Mouse (Mus musculus) heart, embryonic 10.5 days (tissue): Measurements from ENCODE around the gene Sh2d7. TPM values are rescaled to one million over a fixed set of nuclear protein-coding genes. Genes with fewer than 3 reads are reported as not detected.

ENCODE experiments used
- DNase-seq: peaks from one replicate; pipeline ENCODE4 v3.0.0-alpha.2; 2017; ENCODE audit warnings: low spot score
- H3K27ac ChIP-seq: fragments of 300-500 bp; sonication (generic); 2 replicates; pipeline ENCODE4 v1.5.1; 2016; ENCODE audit warnings: mild to moderate bottlenecking
- H3K27me3 ChIP-seq: fragments of 300-500 bp; sonication (generic); 2 replicates; pipeline ENCODE4 v1.6.1; 2016; ENCODE audit warnings: mild to moderate bottlenecking; ENCODE audit not compliant: poor library complexity, insufficient read depth, severe bottlenecking
- H3K36me3 ChIP-seq: fragments of 300-500 bp; sonication (generic); 2 replicates; pipeline ENCODE4 v1.6.1; 2016; ENCODE audit warnings: mild to moderate bottlenecking, moderate library complexity
- H3K4me1 ChIP-seq: fragments of 300-500 bp; sonication (generic); 2 replicates; pipeline ENCODE4 v1.6.1; 2016; ENCODE audit warnings: mild to moderate bottlenecking
- H3K4me3 ChIP-seq: fragments of 300-500 bp; sonication (generic); 2 replicates; pipeline ENCODE4 v1.5.1; 2016; ENCODE audit warnings: mild to moderate bottlenecking, moderate library complexity
- H3K9me3 ChIP-seq: fragments of 300-500 bp; sonication (generic); 2 replicates; pipeline ENCODE4 v1.6.1; 2016; ENCODE audit warnings: mild to moderate bottlenecking, moderate library complexity
- WGBS: fragments of 180-500 bp; shearing (Covaris S2); methylation state at CpG from one replicate; pipeline ENCODE4 v1.1.7; 2016; 5-methylcytosine and 5-hydroxymethylcytosine counted together
- polyA plus RNA-seq: library from polyadenylated mRNA; unstranded; fragments of >200 nt; fragmentation: Nextera tagmentation; extraction: Ambion mirVana; gene quantifications from 2 replicates; pipeline ENCODE4 v1.2.1, GENCODE M21; 2016

Sh2d7 gene
- polyA plus RNA-seq, 1 experiment from 2014 or later, result not detected

- Histone ChIP-seq H3K9me3 (no peaks in the 10 kb centered on the region), H3K27me3 (no peaks in the 10 kb centered on the region), H3K36me3 (no peaks in the 10 kb centered on the region), H3K27ac (no peak overlapping the region), H3K4me3 (no peak overlapping the region), H3K4me1 (peaks cover 5% of the 10 kb centered on the region; the same call in 1 of the 2 replicates)
- 81% methylated on average over 2 of the region's 2 CpGs for WGBS
- peak; percentile 31 for DNase-seq
These were observed 8.8 kb upstream of the Sh2d7 start for GRCm38 (mm10) chr9:54529950-54530349.

GRCm38 (mm10) chr9:54530836-54531235, 7.9 kb upstream of the Sh2d7 start:
- H3K27ac ChIP-seq, result no peak overlapping the region
- no peaks in the 10 kb centered on the region for H3K9me3 ChIP-seq
- H3K4me3 ChIP-seq, result no peak overlapping the region
- DNase-seq, result no peak
- peaks cover 5% of the 10 kb centered on the region; the same call in 1 of the 2 replicates for H3K4me1 ChIP-seq
- H3K36me3 ChIP-seq, result no peaks in the 10 kb centered on the region
- WGBS, result 82% methylated on average over 6 of the region's 6 CpGs
- H3K27me3 ChIP-seq, result peaks cover 5% of the 10 kb centered on the region; the same call in 1 of the 2 replicates

DNA sequence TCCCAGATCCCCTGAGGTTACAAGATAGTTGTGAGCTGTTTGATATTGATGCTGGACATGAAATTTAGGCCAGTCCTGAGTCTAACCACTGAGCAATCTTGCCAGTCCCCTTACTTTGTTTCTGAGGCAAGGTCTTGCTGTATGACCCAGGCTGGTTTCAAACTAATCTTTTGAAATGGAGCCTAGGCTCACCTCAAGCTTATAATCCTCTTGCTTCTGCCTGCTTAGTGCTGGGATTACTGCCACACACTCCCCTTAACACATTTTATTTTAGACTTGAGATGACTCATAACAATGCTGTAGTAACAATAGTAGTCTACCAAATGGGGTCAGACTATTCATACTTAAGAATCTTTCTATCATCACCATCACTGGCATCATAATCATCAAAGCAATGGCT, 7.4 kb upstream of the Sh2d7 start:
- DNase-seq, result peak; percentile 24
- H3K4me1 ChIP-seq, result peaks cover 5% of the 10 kb centered on the region; the same call in 1 of the 2 replicates
- no peak overlapping the region for H3K4me3 ChIP-seq
- H3K27me3 ChIP-seq, result peaks cover 7% of the 10 kb centered on the region; the same call in 1 of the 2 replicates
- no peaks in the 10 kb centered on the region for H3K9me3 ChIP-seq
- H3K27ac ChIP-seq, result no peak overlapping the region
- H3K36me3 ChIP-seq, result no peaks in the 10 kb centered on the region

GRCm38 (mm10) chr9:54532926-54533325, 5.9 kb upstream of the Sh2d7 start:
- 89% methylated on average over 2 of the region's 2 CpGs for WGBS
- H3K4me3 ChIP-seq, result no peak overlapping the region
- H3K27ac ChIP-seq, result no peak overlapping the region
- peaks cover 5% of the 10 kb centered on the region; the same call in 1 of the 2 replicates for H3K4me1 ChIP-seq
- peak; percentile 62 for DNase-seq
- no peaks in the 10 kb centered on the region for H3K36me3 ChIP-seq
- no peaks in the 10 kb centered on the region for H3K9me3 ChIP-seq
- H3K27me3 ChIP-seq, result peaks cover 7% of the 10 kb centered on the region; the same call in 1 of the 2 replicates

DNA sequence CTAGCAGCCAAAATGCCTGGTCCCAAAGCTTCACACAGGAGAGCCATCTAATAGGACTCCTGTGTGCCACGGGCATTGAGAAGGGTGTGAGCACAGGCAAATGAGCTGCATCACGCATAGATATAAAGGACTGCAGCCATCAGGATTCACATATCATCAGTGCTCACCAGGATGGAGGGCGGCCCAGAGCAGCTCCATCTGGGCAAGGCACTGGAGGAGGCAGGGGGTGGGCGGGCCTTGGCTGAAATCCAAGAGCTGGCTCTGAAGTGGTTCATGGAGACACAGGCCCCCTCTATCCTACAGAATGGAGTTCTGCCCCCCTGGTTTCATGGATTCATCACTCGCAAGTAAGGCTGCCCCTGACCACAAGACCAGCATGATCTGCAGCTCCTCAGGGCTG, 4.8 kb upstream of the Sh2d7 start:
- H3K27ac ChIP-seq, result no peak overlapping the region
- DNase-seq, result no peak
- H3K4me3 ChIP-seq, result no peak overlapping the region
- H3K36me3 ChIP-seq, result no peaks in the 10 kb centered on the region
- H3K27me3 ChIP-seq, result peaks cover 7% of the 10 kb centered on the region; the same call in 1 of the 2 replicates
- 67% methylated on average over 5 of the region's 5 CpGs for WGBS
- H3K4me1 ChIP-seq, result peaks cover 5% of the 10 kb centered on the region; the same call in 1 of the 2 replicates
- no peaks in the 10 kb centered on the region for H3K9me3 ChIP-seq

DNA sequence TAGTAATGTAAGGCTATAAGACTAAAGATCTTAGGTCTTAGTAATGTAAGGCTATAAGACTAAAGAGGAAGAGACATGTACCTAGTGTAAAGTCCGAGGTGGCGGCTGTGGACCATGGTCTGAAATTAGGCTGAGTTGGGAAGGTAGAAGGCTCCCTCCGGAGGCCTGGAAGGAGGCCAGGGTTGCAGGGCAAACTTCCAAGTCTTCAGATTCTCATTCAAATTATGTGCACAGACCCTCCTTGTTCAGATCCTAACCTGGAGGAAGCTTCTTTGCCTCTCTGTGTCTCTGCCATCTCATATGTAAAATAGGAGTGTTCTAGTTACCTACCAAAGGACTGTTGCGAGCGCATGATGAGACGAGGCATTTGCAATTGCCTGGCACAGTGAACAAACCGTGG, 2.5 kb upstream of the Sh2d7 start:
- DNase-seq, result no peak
- Histone ChIP-seq H3K9me3 (no peaks in the 10 kb centered on the region), H3K4me1 (peaks cover 5% of the 10 kb centered on the region; the same call in 1 of the 2 replicates), H3K27ac (no peak overlapping the region), H3K4me3 (no peak overlapping the region), H3K27me3 (peaks cover 7% of the 10 kb centered on the region; the same call in 1 of the 2 replicates), H3K36me3 (no peaks in the 10 kb centered on the region)
- WGBS, result 85% methylated on average over 7 of the region's 7 CpGs

GRCm38 (mm10) chr9:54537030-54537429, 1.8 kb upstream of the Sh2d7 start:
- DNase-seq, result no peak
- H3K9me3 ChIP-seq, result no peaks in the 10 kb centered on the region
- 81% methylated on average over 4 of the region's 4 CpGs for WGBS
- H3K4me3 ChIP-seq, result no peak overlapping the region
- H3K27me3 ChIP-seq, result peaks cover 7% of the 10 kb centered on the region; the same call in 1 of the 2 replicates
- H3K4me1 ChIP-seq, result peaks cover 5% of the 10 kb centered on the region; the same call in 1 of the 2 replicates
- no peak overlapping the region for H3K27ac ChIP-seq
- H3K36me3 ChIP-seq, result no peaks in the 10 kb centered on the region

DNA sequence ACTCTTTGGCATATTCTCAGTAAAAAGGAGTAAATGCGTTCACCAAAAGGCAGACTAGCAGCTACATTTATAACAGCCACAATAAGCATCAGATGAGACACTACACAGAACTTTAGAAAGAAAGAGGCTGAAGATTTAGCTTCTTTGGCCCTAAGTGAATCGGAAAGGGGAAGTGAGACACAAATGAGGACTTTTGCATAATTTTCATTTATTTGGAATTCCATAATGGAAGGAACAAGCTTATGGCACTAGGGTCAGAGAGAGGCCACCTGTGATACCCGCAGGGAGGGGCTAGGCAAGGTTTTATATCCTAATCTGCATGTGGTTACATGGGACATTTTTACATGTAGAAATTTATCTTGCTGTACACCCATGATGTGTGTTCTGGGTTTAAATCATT, 1.3 kb upstream of the Sh2d7 start:
- Histone ChIP-seq H3K27me3 (peaks cover 7% of the 10 kb centered on the region; the same call in 1 of the 2 replicates), H3K36me3 (no peaks in the 10 kb centered on the region), H3K4me1 (peaks cover 5% of the 10 kb centered on the region; the same call in 1 of the 2 replicates), H3K4me3 (no peak overlapping the region), H3K27ac (no peak overlapping the region), H3K9me3 (no peaks in the 10 kb centered on the region)
- 74% methylated on average over 3 of the region's 3 CpGs for WGBS
- DNase-seq, result no peak

DNA sequence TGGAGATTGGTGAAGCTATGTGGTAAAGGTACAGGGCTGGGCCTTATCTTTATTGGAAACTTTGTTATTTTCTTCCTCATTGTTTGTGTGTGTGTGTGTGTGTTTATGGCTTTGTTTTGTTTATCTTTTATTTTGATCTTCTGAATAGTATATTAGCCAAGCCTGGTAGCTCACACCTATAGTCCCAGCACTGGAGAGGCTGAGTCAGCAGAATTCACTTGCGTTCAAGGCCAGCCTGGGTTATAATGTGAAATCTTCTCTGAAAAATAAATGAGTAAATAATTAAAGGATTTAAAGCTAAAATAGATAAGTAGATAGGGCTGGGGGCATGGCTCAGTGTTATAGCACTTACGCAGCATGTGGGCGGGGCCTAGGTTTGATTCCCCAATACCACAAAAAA, 540 bp upstream of the Sh2d7 start:
- WGBS, result 88% methylated on average over 3 of the region's 3 CpGs
- Histone ChIP-seq H3K4me1 (peaks cover 5% of the 10 kb centered on the region; the same call in 1 of the 2 replicates), H3K9me3 (no peaks in the 10 kb centered on the region), H3K36me3 (no peaks in the 10 kb centered on the region), H3K27me3 (peaks cover 7% of the 10 kb centered on the region; the same call in 1 of the 2 replicates), H3K4me3 (no peak overlapping the region), H3K27ac (no peak overlapping the region)
- no peak for DNase-seq

GRCm38 (mm10) chr9:54540801-54541200, 2.0 kb downstream of the Sh2d7 start:
- H3K4me1 ChIP-seq, result no peaks in the 10 kb centered on the region
- H3K27me3 ChIP-seq, result peaks cover 2% of the 10 kb centered on the region; the same call in 1 of the 2 replicates
- WGBS, result 68% methylated on average over 5 of the region's 5 CpGs
- H3K27ac ChIP-seq, result no peak overlapping the region
- no peak overlapping the region for H3K4me3 ChIP-seq
- no peak for DNase-seq
- no peaks in the 10 kb centered on the region for H3K9me3 ChIP-seq
- H3K36me3 ChIP-seq, result no peaks in the 10 kb centered on the region

DNA sequence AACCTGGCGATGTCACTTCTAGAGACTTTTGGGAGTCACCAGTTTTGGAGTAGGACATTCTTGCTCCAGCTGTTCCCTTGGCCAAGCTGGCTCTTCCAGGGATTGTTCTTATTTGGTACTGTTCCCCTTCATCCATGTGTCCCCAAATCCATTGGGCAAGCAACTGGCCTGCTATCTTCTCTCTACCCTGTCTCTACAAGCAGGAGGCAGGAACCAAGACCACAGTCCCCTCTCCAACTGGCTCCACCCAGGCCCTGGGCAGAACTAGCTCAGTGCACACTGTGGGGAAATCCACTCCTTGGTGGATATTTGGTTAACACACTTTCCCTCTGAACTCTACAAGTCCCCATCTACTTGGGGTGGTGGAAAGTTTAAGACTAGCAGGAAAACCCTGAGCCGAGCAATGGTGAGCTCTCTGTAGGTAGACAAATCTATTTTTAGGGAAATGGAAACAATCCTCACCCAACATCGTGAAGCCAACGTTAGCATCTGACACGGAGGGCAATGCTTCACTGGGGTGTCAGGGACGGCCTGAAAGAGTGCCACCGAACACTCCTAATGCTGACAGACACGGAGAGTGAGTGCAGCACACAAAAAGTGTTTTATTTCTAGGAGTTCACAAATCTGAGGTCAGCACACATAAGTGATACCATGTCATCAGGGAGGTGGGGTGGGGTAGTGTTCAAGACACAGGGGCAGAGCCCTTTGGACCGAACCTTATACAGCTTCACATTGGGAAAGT, 5.6 kb downstream of the Sh2d7 start:
- Histone ChIP-seq H3K9me3 (no peaks in the 10 kb centered on the region), H3K36me3 (no peaks in the 10 kb centered on the region), H3K27me3 (no peaks in the 10 kb centered on the region), H3K4me1 (peaks cover 4% of the 10 kb centered on the region), H3K27ac (no peak overlapping the region), H3K4me3 (no peak overlapping the region)
- DNase-seq, result no peak
- WGBS, result 78% methylated on average over 9 of the region's 9 CpGs

- no peak overlapping the region for H3K27ac ChIP-seq
- no peak for DNase-seq
- no peaks in the 10 kb centered on the region; the same call in 1 of the 2 replicates for H3K27me3 ChIP-seq
- no peaks in the 10 kb centered on the region for H3K36me3 ChIP-seq
- H3K4me3 ChIP-seq, result no peak overlapping the region
- WGBS, result 84% methylated on average over 4 of the region's 4 CpGs
- H3K4me1 ChIP-seq, result peaks cover 4% of the 10 kb centered on the region
- no peaks in the 10 kb centered on the region for H3K9me3 ChIP-seq
These were observed 6.2 kb downstream of the Sh2d7 start for GRCm38 (mm10) chr9:54544954-54545315.

- peak; percentile 84 for DNase-seq
- H3K4me3 ChIP-seq, result no peak overlapping the region
- H3K9me3 ChIP-seq, result no peaks in the 10 kb centered on the region
- H3K36me3 ChIP-seq, result no peaks in the 10 kb centered on the region
- WGBS, result 25% methylated on average over 5 of the region's 5 CpGs
- H3K4me1 ChIP-seq, result peaks cover 4% of the 10 kb centered on the region
- H3K27ac ChIP-seq, result no peak overlapping the region
- H3K27me3 ChIP-seq, result peaks cover 2% of the 10 kb centered on the region
These were observed 8.8 kb downstream of the Sh2d7 start for GRCm38 (mm10) chr9:54547536-54547935.
